Mouse (Mus musculus): Measurements from ENCODE around the gene Lrfn1. TPM values are rescaled to one million over a fixed set of nuclear protein-coding genes. Genes with fewer than 3 reads are reported as not detected.

Lrfn1 gene
- polyA plus RNA-seq, 1 experiment from 2014 or later, result 6.1 TPM

- Histone ChIP-seq H3K27me3 (ENCODE audit: control insufficient read depth, insufficient read depth, low read length) (no peaks in the 10 kb centered on the region), H3K9ac (ENCODE audit: low read length) (no peak overlapping the region), H3K27ac (ENCODE audit: low read depth, low read length) (no peak overlapping the region), H3K4me2 (ENCODE audit: low read depth, low read length, severe bottlenecking) (no peak overlapping the region), H3K4me3 (ENCODE audit: low read depth, low read length) (no peak overlapping the region), H3K36me3 (ENCODE audit: control insufficient read depth, insufficient read depth, low read length) (peaks cover 22% of the 10 kb centered on the region), H3K4me1 (replicated peaks; ENCODE audit: control insufficient read depth, insufficient read depth, low read length) (no peaks in the 10 kb centered on the region), H3K9me3 (ENCODE audit: control insufficient read depth, low read length) (no peaks in the 10 kb centered on the region)
- ATAC-seq (replicated peaks; ENCODE audit: low FRiP score), result no peak
- 98% methylated on average over 5 of the region's 5 CpGs for WGBS
- DNase-seq (ENCODE audit: low spot score), result no peak
Measured at GRCm38 (mm10) chr7:28460361-28460760, 8.6 kb downstream of the Lrfn1 start.

GRCm38 (mm10) chr7:28462769-28463168, 11.0 kb downstream of the Lrfn1 start:
- no peak overlapping the region for H3K4me3 ChIP-seq (ENCODE audit: low read depth, low read length)
- ATAC-seq (replicated peaks; ENCODE audit: low FRiP score) (no peak), DNase-seq (ENCODE audit: low spot score) (no peak)
- H3K27me3 ChIP-seq (ENCODE audit: control insufficient read depth, insufficient read depth, low read length), result peaks cover 11% of the 10 kb centered on the region
- 97% methylated on average over 2 of the region's 2 CpGs for WGBS
- no peak overlapping the region for H3K27ac ChIP-seq (ENCODE audit: low read depth, low read length)
- H3K9me3 ChIP-seq (ENCODE audit: control insufficient read depth, low read length), result no peaks in the 10 kb centered on the region
- H3K9ac ChIP-seq (ENCODE audit: low read length), result no peak overlapping the region
- H3K4me2 ChIP-seq (ENCODE audit: low read depth, low read length, severe bottlenecking), result no peak overlapping the region
- peaks cover 22% of the 10 kb centered on the region for H3K36me3 ChIP-seq (ENCODE audit: control insufficient read depth, insufficient read depth, low read length)
- peaks cover 8% of the 10 kb centered on the region; the same call in 1 of the 2 replicates for H3K4me1 ChIP-seq (replicated peaks; ENCODE audit: control insufficient read depth, insufficient read depth, low read length)

- WGBS, result 67% methylated on average over 10 of the region's 10 CpGs
- Histone ChIP-seq H3K9me3 (ENCODE audit: control insufficient read depth, low read length) (no peaks in the 10 kb centered on the region), H3K9ac (ENCODE audit: low read length) (no peak overlapping the region), H3K4me3 (ENCODE audit: low read depth, low read length) (no peak overlapping the region), H3K27me3 (ENCODE audit: control insufficient read depth, insufficient read depth, low read length) (peaks cover 11% of the 10 kb centered on the region), H3K4me1 (replicated peaks; ENCODE audit: control insufficient read depth, insufficient read depth, low read length) (peaks cover 9% of the 10 kb centered on the region; the same call in 1 of the 2 replicates), H3K36me3 (ENCODE audit: control insufficient read depth, insufficient read depth, low read length) (peaks cover 13% of the 10 kb centered on the region), H3K4me2 (ENCODE audit: low read depth, low read length, severe bottlenecking) (no peak overlapping the region), H3K27ac (ENCODE audit: low read depth, low read length) (no peak overlapping the region)
- peak; percentile 64 for DNase-seq (ENCODE audit: low spot score)
- ATAC-seq (replicated peaks; ENCODE audit: low FRiP score), result no peak
Measured at GRCm38 (mm10) chr7:28464416-28465212, 12.8 kb downstream of the Lrfn1 start.

GRCm38 (mm10) chr7:28466721-28467212, 15.0 kb downstream of the Lrfn1 start:
- H3K9me3 ChIP-seq (ENCODE audit: control insufficient read depth, low read length), result no peaks in the 10 kb centered on the region
- H3K4me2 ChIP-seq (ENCODE audit: low read depth, low read length, severe bottlenecking), result peak overlapping the region; percentile 88
- H3K27ac ChIP-seq (ENCODE audit: low read depth, low read length), result no peak overlapping the region
- H3K9ac ChIP-seq (ENCODE audit: low read length), result peak overlapping the region; percentile 58
- H3K4me3 ChIP-seq (ENCODE audit: low read depth, low read length), result peak overlapping the region; percentile 44
- 13% methylated on average over 40 of the region's 40 CpGs for WGBS
- peaks cover 9% of the 10 kb centered on the region; the same call in 1 of the 2 replicates for H3K4me1 ChIP-seq (replicated peaks; ENCODE audit: control insufficient read depth, insufficient read depth, low read length)
- DNase-seq (ENCODE audit: low spot score) (peak; percentile 57), ATAC-seq (replicated peaks; ENCODE audit: low FRiP score) (peak; percentile 17; the same call in 1 of the 2 replicates)
- 0 out of 2 replicates have a peak, but pooled peaks cover 4% of the 10 kb centered on the region for H3K36me3 ChIP-seq (ENCODE audit: control insufficient read depth, insufficient read depth, low read length)
- peaks cover 11% of the 10 kb centered on the region for H3K27me3 ChIP-seq (ENCODE audit: control insufficient read depth, insufficient read depth, low read length)

- no peaks in the 10 kb centered on the region for H3K9me3 ChIP-seq (ENCODE audit: control insufficient read depth, low read length)
- peak overlapping the region; percentile 88 for H3K4me2 ChIP-seq (ENCODE audit: low read depth, low read length, severe bottlenecking)
- H3K9ac ChIP-seq (ENCODE audit: low read length), result peak overlapping the region; percentile 58
- ATAC-seq (replicated peaks; ENCODE audit: low FRiP score) (peak; percentile 87), DNase-seq (ENCODE audit: low spot score) (peak; percentile 87)
- no peak overlapping the region for H3K27ac ChIP-seq (ENCODE audit: low read depth, low read length)
- peaks cover 9% of the 10 kb centered on the region; the same call in 1 of the 2 replicates for H3K4me1 ChIP-seq (replicated peaks; ENCODE audit: control insufficient read depth, insufficient read depth, low read length)
- peaks cover 11% of the 10 kb centered on the region for H3K27me3 ChIP-seq (ENCODE audit: control insufficient read depth, insufficient read depth, low read length)
- 0 out of 2 replicates have a peak, but pooled peaks cover 4% of the 10 kb centered on the region for H3K36me3 ChIP-seq (ENCODE audit: control insufficient read depth, insufficient read depth, low read length)
- peak overlapping the region; percentile 44 for H3K4me3 ChIP-seq (ENCODE audit: low read depth, low read length)
- under 1% methylated on average over 56 of the region's 63 CpGs for WGBS
Measured at GRCm38 (mm10) chr7:28467213-28467751, 15.5 kb downstream of the Lrfn1 start.

- Histone ChIP-seq H3K27ac (ENCODE audit: low read depth, low read length) (no peak overlapping the region), H3K4me1 (replicated peaks; ENCODE audit: control insufficient read depth, insufficient read depth, low read length) (no peaks in the 10 kb centered on the region), H3K9me3 (ENCODE audit: control insufficient read depth, low read length) (no peaks in the 10 kb centered on the region), H3K27me3 (ENCODE audit: control insufficient read depth, insufficient read depth, low read length) (no peaks in the 10 kb centered on the region), H3K4me2 (ENCODE audit: low read depth, low read length, severe bottlenecking) (no peak overlapping the region), H3K9ac (ENCODE audit: low read length) (no peak overlapping the region), H3K4me3 (ENCODE audit: low read depth, low read length) (no peak overlapping the region), H3K36me3 (ENCODE audit: control insufficient read depth, insufficient read depth, low read length) (no peaks in the 10 kb centered on the region)
- no peak for ATAC-seq (replicated peaks; ENCODE audit: low FRiP score)
- WGBS, result 84% methylated on average over 6 of the region's 6 CpGs
- DNase-seq (ENCODE audit: low spot score), result no peak
Measured at GRCm38 (mm10) chr7:28476191-28476590, 24.4 kb downstream of the Lrfn1 start.

- Histone ChIP-seq H3K4me1 (replicated peaks; ENCODE audit: control insufficient read depth, insufficient read depth, low read length) (no peaks in the 10 kb centered on the region), H3K9ac (ENCODE audit: low read length) (no peak overlapping the region), H3K36me3 (ENCODE audit: control insufficient read depth, insufficient read depth, low read length) (no peaks in the 10 kb centered on the region), H3K27me3 (ENCODE audit: control insufficient read depth, insufficient read depth, low read length) (no peaks in the 10 kb centered on the region), H3K9me3 (ENCODE audit: control insufficient read depth, low read length) (no peaks in the 10 kb centered on the region), H3K4me3 (ENCODE audit: low read depth, low read length) (no peak overlapping the region), H3K4me2 (ENCODE audit: low read depth, low read length, severe bottlenecking) (no peak overlapping the region), H3K27ac (ENCODE audit: low read depth, low read length) (no peak overlapping the region)
- 87% methylated on average over 5 of the region's 5 CpGs for WGBS
- no peak for DNase-seq (ENCODE audit: low spot score)
- no peak for ATAC-seq (replicated peaks; ENCODE audit: low FRiP score)
Measured at GRCm38 (mm10) chr7:28477363-28477762, 25.6 kb downstream of the Lrfn1 start.

GRCm38 (mm10) chr7:28478854-28479253, 27.1 kb downstream of the Lrfn1 start:
- no peaks in the 10 kb centered on the region for H3K27me3 ChIP-seq (ENCODE audit: control insufficient read depth, insufficient read depth, low read length)
- no peak overlapping the region for H3K4me2 ChIP-seq (ENCODE audit: low read depth, low read length, severe bottlenecking)
- no peaks in the 10 kb centered on the region for H3K4me1 ChIP-seq (replicated peaks; ENCODE audit: control insufficient read depth, insufficient read depth, low read length)
- ATAC-seq (replicated peaks; ENCODE audit: low FRiP score) (no peak), DNase-seq (ENCODE audit: low spot score) (peak; percentile 65)
- H3K36me3 ChIP-seq (ENCODE audit: control insufficient read depth, insufficient read depth, low read length), result no peaks in the 10 kb centered on the region
- WGBS, result 10% methylated on average over 8 of the region's 8 CpGs
- no peak overlapping the region for H3K4me3 ChIP-seq (ENCODE audit: low read depth, low read length)
- no peak overlapping the region for H3K27ac ChIP-seq (ENCODE audit: low read depth, low read length)
- no peak overlapping the region for H3K9ac ChIP-seq (ENCODE audit: low read length)
- no peaks in the 10 kb centered on the region for H3K9me3 ChIP-seq (ENCODE audit: control insufficient read depth, low read length)

Measured in forebrain, embryonic 11.5 days (tissue).